Mouse (Mus musculus) embryonic facial prominence, embryonic 15.5 days (tissue): ENCODE measurements at regions not wholly inside any gene's neighbourhood (a gene's known extent, or its start where the extent isn't known, plus 50 kb on each side); places are given as distances from the start of the nearest gene placed in this dataset.

Source experiments
- ATAC-seq: fragments of 200-750 bp; cut with Nextera tagmentation; 2 replicates; pipeline ENCODE4 v1.8.0; 2017; ENCODE audit warnings: low read depth, moderate TSS enrichment; ENCODE audit not compliant: insufficient number of reproducible peaks, low FRiP score, low TSS enrichment
- H3K27ac ChIP-seq: fragments of 300-500 bp; sonication (generic); replicated peaks from 2 replicates; pipeline ENCODE4 v1.5.1; 2015; ENCODE audit warnings: mild to moderate bottlenecking, inconsistent platforms
- H3K27me3 ChIP-seq: fragments of 300-500 bp; sonication (generic); 2 replicates; pipeline ENCODE4 v1.6.1; 2015; ENCODE audit warnings: inconsistent platforms
- H3K36me3 ChIP-seq: fragments of 300-500 bp; sonication (generic); 2 replicates; pipeline ENCODE4 v1.6.1; 2015; ENCODE audit warnings: mild to moderate bottlenecking, inconsistent platforms
- H3K4me1 ChIP-seq: fragments of 300-500 bp; sonication (generic); 2 replicates; pipeline ENCODE4 v1.6.1; 2015; ENCODE audit warnings: inconsistent platforms
- H3K4me2 ChIP-seq: fragments of 300-500 bp; sonication (generic); replicated peaks from 2 replicates; pipeline ENCODE4 v1.6.1; 2015; ENCODE audit warnings: mild to moderate bottlenecking, inconsistent platforms
- H3K4me3 ChIP-seq: fragments of 300-500 bp; sonication (generic); replicated peaks from 2 replicates; pipeline ENCODE4 v1.5.1; 2015; ENCODE audit warnings: mild to moderate bottlenecking, inconsistent platforms
- H3K9ac ChIP-seq: fragments of 300-500 bp; sonication (generic); 2 replicates; pipeline ENCODE4 v1.6.1; 2015; ENCODE audit warnings: inconsistent platforms
- H3K9me3 ChIP-seq: fragments of 300-500 bp; sonication (generic); replicated peaks from 2 replicates; pipeline ENCODE4 v1.6.1; 2016; ENCODE audit warnings: inconsistent platforms
- WGBS: fragments of 180-500 bp; shearing (Covaris S2); methylation state at CpG from one replicate; pipeline ENCODE4 v1.1.7; 2015; 5-methylcytosine and 5-hydroxymethylcytosine counted together

- 77% methylated on average over 9 of the region's 9 CpGs for WGBS
- H3K36me3 ChIP-seq: no peaks in the 10 kb centered on the region
- H3K9ac ChIP-seq: no peak overlapping the region
These were observed 131.2 kb downstream of the Basp1 start for GRCm38 (mm10) chr15:25282346-25282745.

GRCm38 (mm10) chr15:25281942-25282341 lies 131.6 kb downstream of the Basp1 start:
- no peak for ATAC-seq
- Histone ChIP-seq H3K27me3 (no peaks in the 10 kb centered on the region), H3K4me1 (peaks cover 6% of the 10 kb centered on the region; the same call in 1 of the 2 replicates), H3K9ac (no peak overlapping the region), H3K27ac (no peak overlapping the region), H3K4me2 (no peak overlapping the region), H3K36me3 (no peaks in the 10 kb centered on the region), H3K9me3 (no peaks in the 10 kb centered on the region), H3K4me3 (no peak overlapping the region)

More at GRCm38 (mm10) chr15:25282346-25282745, 131.2 kb downstream of the Basp1 start:
- no peak overlapping the region for H3K4me3 ChIP-seq
- no peak for ATAC-seq
- H3K27ac ChIP-seq: no peak overlapping the region
- H3K9me3 ChIP-seq: no peaks in the 10 kb centered on the region
- no peaks in the 10 kb centered on the region for H3K27me3 ChIP-seq
- H3K4me1 ChIP-seq: peaks cover 6% of the 10 kb centered on the region; the same call in 1 of the 2 replicates
- no peak overlapping the region for H3K4me2 ChIP-seq

GRCm38 (mm10) chr15:25278317-25279156 lies 135.0 kb downstream of the Basp1 start:
- Histone ChIP-seq H3K27me3 (no peaks in the 10 kb centered on the region), H3K36me3 (no peaks in the 10 kb centered on the region), H3K4me1 (no peaks in the 10 kb centered on the region), H3K27ac (no peak overlapping the region), H3K9ac (no peak overlapping the region), H3K9me3 (no peaks in the 10 kb centered on the region), H3K4me2 (no peak overlapping the region), H3K4me3 (no peak overlapping the region)
- ATAC-seq: no peak
- 79% methylated on average over 6 of the region's 6 CpGs for WGBS

- Histone ChIP-seq H3K9ac (no peak overlapping the region), H3K36me3 (no peaks in the 10 kb centered on the region), H3K4me2 (no peak overlapping the region), H3K27ac (no peak overlapping the region), H3K4me3 (no peak overlapping the region), H3K9me3 (no peaks in the 10 kb centered on the region), H3K4me1 (no peaks in the 10 kb centered on the region), H3K27me3 (no peaks in the 10 kb centered on the region)
- WGBS: 67% methylated on average over 5 of the region's 5 CpGs
- no peak for ATAC-seq
These were observed 137.3 kb downstream of the Basp1 start for GRCm38 (mm10) chr15:25276227-25276626.

GRCm38 (mm10) chr15:25271886-25272285 lies 141.7 kb downstream of the Basp1 start:
- ATAC-seq: no peak
- H3K4me1 ChIP-seq: 0 out of 2 replicates have a peak, but pooled peaks cover 3% of the 10 kb centered on the region

GRCm38 (mm10) chr15:25270349-25270748 lies 143.2 kb downstream of the Basp1 start:
- Histone ChIP-seq H3K9ac (no peak overlapping the region), H3K4me1 (0 out of 2 replicates have a peak, but pooled peaks cover 3% of the 10 kb centered on the region), H3K27ac (no peak overlapping the region), H3K27me3 (no peaks in the 10 kb centered on the region), H3K36me3 (no peaks in the 10 kb centered on the region), H3K4me2 (peak overlapping the region; percentile 28), H3K9me3 (no peaks in the 10 kb centered on the region), H3K4me3 (no peak overlapping the region)
- 29% methylated on average over 10 of the region's 10 CpGs for WGBS
- ATAC-seq: no peak

More at GRCm38 (mm10) chr15:25271886-25272285, 141.7 kb downstream of the Basp1 start:
- H3K27me3 ChIP-seq: no peaks in the 10 kb centered on the region
- H3K9ac ChIP-seq: no peak overlapping the region
- H3K9me3 ChIP-seq: no peaks in the 10 kb centered on the region
- H3K36me3 ChIP-seq: no peaks in the 10 kb centered on the region
- WGBS: 83% methylated on average over 5 of the region's 5 CpGs
- no peak overlapping the region for H3K4me2 ChIP-seq
- no peak overlapping the region for H3K27ac ChIP-seq
- no peak overlapping the region for H3K4me3 ChIP-seq

- H3K9ac ChIP-seq: no peak overlapping the region
- H3K4me2 ChIP-seq: 0 out of 2 replicates have a peak overlapping the region, but pooled peaks have one; percentile 15
- peak; percentile 78; the same call in 1 of the 2 replicates for ATAC-seq
- no peaks in the 10 kb centered on the region for H3K36me3 ChIP-seq
- H3K4me1 ChIP-seq: 0 out of 2 replicates have a peak, but pooled peaks cover 3% of the 10 kb centered on the region
- no peak overlapping the region for H3K27ac ChIP-seq
- no peaks in the 10 kb centered on the region for H3K9me3 ChIP-seq
- WGBS: 44% methylated on average over 12 of the region's 12 CpGs
- no peak overlapping the region for H3K4me3 ChIP-seq
- no peaks in the 10 kb centered on the region for H3K27me3 ChIP-seq
These were observed 144.1 kb downstream of the Basp1 start for GRCm38 (mm10) chr15:25269345-25269996.

- Histone ChIP-seq H3K4me1 (0 out of 2 replicates have a peak, but pooled peaks cover 3% of the 10 kb centered on the region), H3K9ac (no peak overlapping the region), H3K4me2 (no peak overlapping the region), H3K9me3 (no peaks in the 10 kb centered on the region), H3K4me3 (no peak overlapping the region), H3K36me3 (no peaks in the 10 kb centered on the region), H3K27ac (no peak overlapping the region), H3K27me3 (no peaks in the 10 kb centered on the region)
- WGBS: 56% methylated on average over 2 of the region's 2 CpGs
- ATAC-seq: no peak
These were observed 145.1 kb downstream of the Basp1 start for GRCm38 (mm10) chr15:25268436-25268835.

GRCm38 (mm10) chr15:25267509-25267908 lies 146.1 kb downstream of the Basp1 start:
- WGBS: 84% methylated on average over 3 of the region's 3 CpGs
- Histone ChIP-seq H3K4me2 (no peak overlapping the region), H3K4me1 (0 out of 2 replicates have a peak, but pooled peaks cover 3% of the 10 kb centered on the region), H3K27me3 (no peaks in the 10 kb centered on the region), H3K9ac (no peak overlapping the region), H3K4me3 (no peak overlapping the region), H3K27ac (no peak overlapping the region), H3K9me3 (no peaks in the 10 kb centered on the region), H3K36me3 (no peaks in the 10 kb centered on the region)
- no peak for ATAC-seq

- Histone ChIP-seq H3K9me3 (no peaks in the 10 kb centered on the region), H3K36me3 (no peaks in the 10 kb centered on the region), H3K4me2 (no peak overlapping the region), H3K4me1 (no peaks in the 10 kb centered on the region), H3K9ac (no peak overlapping the region), H3K4me3 (no peak overlapping the region), H3K27me3 (no peaks in the 10 kb centered on the region), H3K27ac (no peak overlapping the region)
- ATAC-seq: no peak
- 71% methylated on average over 13 of the region's 13 CpGs for WGBS
These were observed 160.7 kb downstream of the Basp1 start for GRCm38 (mm10) chr15:25252648-25253567.

- Histone ChIP-seq H3K4me1 (no peaks in the 10 kb centered on the region), H3K36me3 (no peaks in the 10 kb centered on the region), H3K4me2 (no peak overlapping the region), H3K4me3 (no peak overlapping the region), H3K9me3 (no peaks in the 10 kb centered on the region), H3K27ac (no peak overlapping the region), H3K9ac (no peak overlapping the region), H3K27me3 (no peaks in the 10 kb centered on the region)
- 89% methylated on average over 8 of the region's 8 CpGs for WGBS
- no peak for ATAC-seq
These were observed 167.9 kb downstream of the Basp1 start for GRCm38 (mm10) chr15:25245631-25246030.
